Mouse (Mus musculus): ENCODE data around the gene Trim80. TPM values are rescaled to one million over a fixed set of nuclear protein-coding genes. Genes with fewer than 3 reads are reported as not detected.
"Not testable (repeated sequence)": the region's sequence is repeated elsewhere in the genome, so short reads cannot be mapped to it uniquely, and the experiment has no call there.

Gene Trim80
- polyA plus RNA-seq, 1 experiment from 2014 or later, result 0.19 TPM

- H3K4me3 ChIP-seq, result peak within 1 kb of the TSS; percentile 81
- under 1% methylated on average over 43 of the region's 43 CpGs for WGBS
Measured at GRCm38 (mm10) chr11:115491356-115492083, 51.2 kb downstream of the Trim80 start, which contains the start of gene Nt5c. Gene Nt5c (minus strand): TSS chr11:115491862.

DNA sequence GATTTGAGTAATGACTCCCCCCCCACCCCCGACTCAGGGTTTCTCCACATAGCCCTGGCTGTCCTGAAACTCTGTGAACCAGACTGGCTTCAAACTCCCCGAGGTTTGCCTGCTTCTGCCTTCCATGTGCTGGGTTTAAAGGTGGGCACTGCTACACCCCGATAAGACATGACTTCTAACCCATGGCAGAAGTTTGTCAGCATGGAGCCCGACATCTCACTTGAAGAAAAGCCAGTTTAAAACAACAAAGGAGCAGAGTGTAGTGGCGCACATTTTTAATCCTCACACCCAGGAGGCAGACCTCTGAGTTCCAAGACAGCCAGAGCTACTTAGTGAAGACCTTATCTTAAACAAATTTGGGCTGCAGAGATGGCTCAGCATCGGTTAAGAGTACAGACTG lies 52.0 kb downstream of the Trim80 start:
- 26% methylated on average over 6 of the region's 6 CpGs for WGBS
- H3K4me1 ChIP-seq, result peaks cover 32% of the 10 kb centered on the region
- peak overlapping the region; percentile 81 for H3K4me3 ChIP-seq
- H3K27me3 ChIP-seq (ENCODE audit: insufficient read depth, poor library complexity, severe bottlenecking), result no peaks in the 10 kb centered on the region
- H3K9me3 ChIP-seq, result no peaks in the 10 kb centered on the region
- peaks cover 24% of the 10 kb centered on the region for H3K36me3 ChIP-seq
- H3K27ac ChIP-seq, result 0 out of 2 replicates have a peak overlapping the region, but pooled peaks have one; percentile 90
- no peak for DNase-seq (ENCODE audit: low spot score)

More at GRCm38 (mm10) chr11:115491356-115492083, 51.2 kb downstream of the Trim80 start, which contains the start of gene Nt5c:
- no peaks in the 10 kb centered on the region for H3K27me3 ChIP-seq (ENCODE audit: insufficient read depth, poor library complexity, severe bottlenecking)
- H3K9me3 ChIP-seq, result no peaks in the 10 kb centered on the region
- peaks cover 32% of the 10 kb centered on the region for H3K4me1 ChIP-seq
- H3K27ac ChIP-seq, result peak within 1 kb of the TSS; percentile 90
- H3K36me3 ChIP-seq, result peaks cover 20% of the 10 kb centered on the region
- DNase-seq (ENCODE audit: low spot score), result peak; percentile 94

- H3K36me3 ChIP-seq, result peaks cover 48% of the 10 kb centered on the region
- not testable (repeated sequence) for DNase-seq (ENCODE audit: low spot score); H3K4me1 ChIP-seq; H3K27ac ChIP-seq; H3K27me3 ChIP-seq (ENCODE audit: insufficient read depth, poor library complexity, severe bottlenecking); H3K4me3 ChIP-seq; H3K9me3 ChIP-seq
- WGBS, result 91% methylated on average over 9 of the region's 9 CpGs
Measured at GRCm38 (mm10) chr11:115496559-115496958, 56.2 kb downstream of the Trim80 start.

Small RNAs within 50 kb of the gene (microRNA-seq; reads per million reads assigned to microRNA genes)
- not detected for gene Mir3968

Other genes starting within 250 kb of the Trim80 start
- gene Grin2c, start 173.3 kb upstream of the Trim80 start, polyA plus RNA-seq (2016; fragmentation: Nextera tagmentation; extraction: Ambion mirVana), result 0.23 and 0.65 TPM in 2 replicates
- 14.3 and 16.5 TPM in 2 replicates for gene Fdxr, start 163.5 kb upstream of the Trim80 start, polyA plus RNA-seq (2016; fragmentation: Nextera tagmentation; extraction: Ambion mirVana)
- gene Fads6, start 142.9 kb upstream of the Trim80 start, polyA plus RNA-seq (2016; fragmentation: Nextera tagmentation; extraction: Ambion mirVana), result 0.64 and 1.3 TPM in 2 replicates
- gene Otop2, start 133.4 kb upstream of the Trim80 start, polyA plus RNA-seq (2016; fragmentation: Nextera tagmentation; extraction: Ambion mirVana), result not detected in 2 replicates
- 0.26 and 0.34 TPM in 2 replicates for gene Ush1g, start 118.5 kb upstream of the Trim80 start, polyA plus RNA-seq (2016; fragmentation: Nextera tagmentation; extraction: Ambion mirVana)
- 0.05 TPM in 1 of 2 replicates, not detected in the other for gene Otop3, start 105.8 kb upstream of the Trim80 start, polyA plus RNA-seq (2016; fragmentation: Nextera tagmentation; extraction: Ambion mirVana)
- gene Hid1, start 72.8 kb upstream of the Trim80 start, polyA plus RNA-seq (2016; fragmentation: Nextera tagmentation; extraction: Ambion mirVana), result 5.5 and 8.6 TPM in 2 replicates
- gene Cdr2l, start 58.6 kb upstream of the Trim80 start, polyA plus RNA-seq (2016; fragmentation: Nextera tagmentation; extraction: Ambion mirVana), result 8.2 and 11.3 TPM in 2 replicates
- 184 and 202 TPM in 2 replicates for gene Mrpl58, start 36.8 kb upstream of the Trim80 start, polyA plus RNA-seq (2016; fragmentation: Nextera tagmentation; extraction: Ambion mirVana)
- gene Atp5h, start 20.6 kb upstream of the Trim80 start, polyA plus RNA-seq (2016; fragmentation: Nextera tagmentation; extraction: Ambion mirVana), result 1,131 and 1,417 TPM in 2 replicates
- gene Kctd2, start 20.4 kb upstream of the Trim80 start, polyA plus RNA-seq (2016; fragmentation: Nextera tagmentation; extraction: Ambion mirVana), result 12.3 and 13.3 TPM in 2 replicates
- gene Slc16a5, start 21.9 kb downstream of the Trim80 start, polyA plus RNA-seq (2016; fragmentation: Nextera tagmentation; extraction: Ambion mirVana), result 0.33 and 0.36 TPM in 2 replicates
- 5.4 and 7.6 TPM in 2 replicates for gene Armc7, start 35.1 kb downstream of the Trim80 start, polyA plus RNA-seq (2016; fragmentation: Nextera tagmentation; extraction: Ambion mirVana)
- gene Nt5c, start 51.3 kb downstream of the Trim80 start, polyA plus RNA-seq (2016; fragmentation: Nextera tagmentation; extraction: Ambion mirVana), result 79.3 and 95.0 TPM in 2 replicates
- 451 and 471 TPM in 2 replicates for gene Jpt1, start 73.8 kb downstream of the Trim80 start, polyA plus RNA-seq (2016; fragmentation: Nextera tagmentation; extraction: Ambion mirVana)
- 713 and 931 TPM in 2 replicates for gene Sumo2, start 95.7 kb downstream of the Trim80 start, polyA plus RNA-seq (2016; fragmentation: Nextera tagmentation; extraction: Ambion mirVana)
- gene Nup85, start 123.9 kb downstream of the Trim80 start, polyA plus RNA-seq (2016; fragmentation: Nextera tagmentation; extraction: Ambion mirVana), result 179 and 208 TPM in 2 replicates
- 105 and 108 TPM in 2 replicates for gene Mrps7, start 163.4 kb downstream of the Trim80 start, polyA plus RNA-seq (2016; fragmentation: Nextera tagmentation; extraction: Ambion mirVana)
- 25.4 and 25.7 TPM in 2 replicates for gene Gga3, start 163.5 kb downstream of the Trim80 start, polyA plus RNA-seq (2016; fragmentation: Nextera tagmentation; extraction: Ambion mirVana)
- 19.6 and 22.7 TPM in 2 replicates for gene Mif4gd, start 172.4 kb downstream of the Trim80 start, polyA plus RNA-seq (2016; fragmentation: Nextera tagmentation; extraction: Ambion mirVana)
- gene Slc25a19, start 187.8 kb downstream of the Trim80 start, polyA plus RNA-seq (2016; fragmentation: Nextera tagmentation; extraction: Ambion mirVana), result 33.5 and 45.5 TPM in 2 replicates